Mouse (Mus musculus) C2C12 (cell line): ENCODE data around the gene S100a3. TPM values are rescaled to one million over a fixed set of nuclear protein-coding genes. Genes with fewer than 3 reads are reported as not detected.
A peak's percentile ranks its signal among the peaks of the same experiment; 100 is the strongest.

Experiments used
- H3K27me3 ChIP-seq: one replicate; pipeline ENCODE4 v1.6.1; 2011; ENCODE audit not compliant: control insufficient read depth, insufficient read depth, insufficient read length
- H3K36me3 ChIP-seq: one replicate; pipeline ENCODE4 v1.6.1; 2011; ENCODE audit not compliant: control insufficient read depth, insufficient read depth
- H3K4me3 ChIP-seq: one replicate; pipeline ENCODE4 v1.5.1; 2011; ENCODE audit warnings: mild to moderate bottlenecking, control low read depth; ENCODE audit not compliant: poor library complexity, insufficient read depth, severe bottlenecking
- H3K79me2 ChIP-seq: one replicate; pipeline ENCODE4 v1.6.1; 2011; ENCODE audit not compliant: control insufficient read depth, insufficient read depth
- H3K79me3 ChIP-seq: one replicate; pipeline ENCODE4 v1.6.1; 2011; ENCODE audit warnings: low read depth, control low read depth
- H3ac ChIP-seq: one replicate; pipeline ENCODE3; 2011; ENCODE audit warnings: low read depth; ENCODE audit not compliant: control insufficient read depth, insufficient read length
- CEBPB ChIP-seq: IDR thresholded peaks from one replicate; pipeline ENCODE4 v1.6.1; 2011; ENCODE audit warnings: low read depth, mild to moderate bottlenecking, control low read depth, moderate library complexity
- CTCF ChIP-seq: IDR thresholded peaks from one replicate; pipeline ENCODE4 v1.5.1; 2011; ENCODE audit not compliant: control insufficient read depth, insufficient read depth, insufficient read length
- FOSL1 ChIP-seq: IDR thresholded peaks from one replicate; pipeline ENCODE4 v1.8.0; 2011; ENCODE audit warnings: mild to moderate bottlenecking, low read length; ENCODE audit not compliant: poor library complexity, insufficient read depth, severe bottlenecking
- MAX ChIP-seq: IDR thresholded peaks from one replicate; pipeline ENCODE4 v1.6.1; 2011; ENCODE audit warnings: mild to moderate bottlenecking, control low read depth
- MYOD1 ChIP-seq: IDR thresholded peaks from one replicate; pipeline ENCODE4 v1.6.1; 2011; ENCODE audit warnings: low read depth; ENCODE audit not compliant: control insufficient read depth, insufficient read length
- MYOG ChIP-seq: IDR thresholded peaks from one replicate; pipeline ENCODE4 v1.6.1; 2011; ENCODE audit not compliant: control insufficient read depth, insufficient read length; ENCODE audit errors: extremely low read depth
- USF1 ChIP-seq: IDR thresholded peaks from one replicate; pipeline ENCODE4 v1.6.1; 2011; ENCODE audit warnings: low read depth, mild to moderate bottlenecking, control low read depth, moderate library complexity
- polyA plus RNA-seq: library from polyadenylated mRNA; unstranded; fragments of >200 nt; fragmentation: generic; extraction: Trizol; gene quantifications from one replicate; pipeline ENCODE4 v1.2.1, GENCODE M21; 2012; ENCODE audit warnings: missing spikeins

Gene S100a3
- polyA plus RNA-seq, 1 experiment: 22.0 TPM

GRCm38 (mm10) chr3:90585595-90585994, 25.2 kb downstream of the S100a3 start:
- Histone ChIP-seq H3K79me3 (no peaks in the 10 kb centered on the region), H3ac (no peak overlapping the region), H3K79me2 (no peaks in the 10 kb centered on the region), H3K36me3 (no peaks in the 10 kb centered on the region), H3K4me3 (no peak overlapping the region), H3K27me3 (no peaks in the 10 kb centered on the region)
- peak; percentile 71 for TF ChIP-seq MAX
- peak; percentile 65 for TF ChIP-seq CTCF
- TF ChIP-seq MYOD1: peak; percentile 68
- TF ChIP-seq FOSL1: peak; percentile 67
- no peak for TF ChIP-seq USF1
- TF ChIP-seq CEBPB: no peak

GRCm38 (mm10) chr3:90586016-90586643, 25.8 kb downstream of the S100a3 start:
- H3K4me3 ChIP-seq: no peak overlapping the region
- no peaks in the 10 kb centered on the region for H3K36me3 ChIP-seq
- no peaks in the 10 kb centered on the region for H3K79me2 ChIP-seq
- no peaks in the 10 kb centered on the region for H3K79me3 ChIP-seq
- H3K27me3 ChIP-seq: no peaks in the 10 kb centered on the region
- peak overlapping the region; percentile 38 for H3ac ChIP-seq
- TF ChIP-seq CTCF: no peak
- peak; percentile 65 for TF ChIP-seq MAX

- TF ChIP-seq CEBPB: no peak
- TF ChIP-seq FOSL1: peak; percentile 93
- peak; percentile 79 for TF ChIP-seq MYOD1
- TF ChIP-seq CTCF: no peak
- peak; percentile 47 for TF ChIP-seq MAX
- no peaks in the 10 kb centered on the region for H3K79me2 ChIP-seq
These were observed 26.5 kb downstream of the S100a3 start for GRCm38 (mm10) chr3:90586906-90587305.

GRCm38 (mm10) chr3:90587361-90588101, 27.2 kb downstream of the S100a3 start:
- no peak overlapping the region for H3K4me3 ChIP-seq
- no peaks in the 10 kb centered on the region for H3K27me3 ChIP-seq
- no peaks in the 10 kb centered on the region for H3K79me2 ChIP-seq
- H3ac ChIP-seq: peak overlapping the region; percentile 48
- H3K79me3 ChIP-seq: no peaks in the 10 kb centered on the region
- TF ChIP-seq CTCF (no peak), FOSL1 (peak; percentile 55), MAX (peak; percentile 80), MYOD1 (peak; percentile 15)
- no peaks in the 10 kb centered on the region for H3K36me3 ChIP-seq

More at GRCm38 (mm10) chr3:90586906-90587305, 26.5 kb downstream of the S100a3 start:
- Histone ChIP-seq H3K27me3 (no peaks in the 10 kb centered on the region), H3K36me3 (no peaks in the 10 kb centered on the region), H3K4me3 (no peak overlapping the region), H3ac (peak overlapping the region; percentile 48), H3K79me3 (no peaks in the 10 kb centered on the region)

- Histone ChIP-seq H3K79me2 (no peaks in the 10 kb centered on the region), H3K36me3 (no peaks in the 10 kb centered on the region), H3ac (no peak overlapping the region), H3K27me3 (no peaks in the 10 kb centered on the region), H3K79me3 (no peaks in the 10 kb centered on the region), H3K4me3 (no peak overlapping the region)
- TF ChIP-seq FOSL1 (no peak), MYOD1 (peak; percentile 85)
These were observed 29.0 kb downstream of the S100a3 start for GRCm38 (mm10) chr3:90589390-90589789.

- H3K4me3 ChIP-seq: no peak within 1 kb of the TSS
These were observed 29.6 kb downstream of the S100a3 start, which contains the start of gene S100a2 for GRCm38 (mm10) chr3:90589947-90590346. S100a2 (plus strand) TSS chr3:90590247.

More at GRCm38 (mm10) chr3:90589947-90590346, 29.6 kb downstream of the S100a3 start, which contains the start of gene S100a2:
- H3ac ChIP-seq: no peak within 1 kb of the TSS
- no peaks in the 10 kb centered on the region for H3K79me2 ChIP-seq
- TF ChIP-seq MAX (no peak), USF1 (no peak), CTCF (no peak), CEBPB (no peak), MYOG (no peak), MYOD1 (no peak), FOSL1 (no peak)
- H3K79me3 ChIP-seq: no peaks in the 10 kb centered on the region
- H3K36me3 ChIP-seq: no peaks in the 10 kb centered on the region
- H3K27me3 ChIP-seq: no peaks in the 10 kb centered on the region
